ENCODE assay signal across 8 mouse cellular contexts in the genomic region with DNA sequence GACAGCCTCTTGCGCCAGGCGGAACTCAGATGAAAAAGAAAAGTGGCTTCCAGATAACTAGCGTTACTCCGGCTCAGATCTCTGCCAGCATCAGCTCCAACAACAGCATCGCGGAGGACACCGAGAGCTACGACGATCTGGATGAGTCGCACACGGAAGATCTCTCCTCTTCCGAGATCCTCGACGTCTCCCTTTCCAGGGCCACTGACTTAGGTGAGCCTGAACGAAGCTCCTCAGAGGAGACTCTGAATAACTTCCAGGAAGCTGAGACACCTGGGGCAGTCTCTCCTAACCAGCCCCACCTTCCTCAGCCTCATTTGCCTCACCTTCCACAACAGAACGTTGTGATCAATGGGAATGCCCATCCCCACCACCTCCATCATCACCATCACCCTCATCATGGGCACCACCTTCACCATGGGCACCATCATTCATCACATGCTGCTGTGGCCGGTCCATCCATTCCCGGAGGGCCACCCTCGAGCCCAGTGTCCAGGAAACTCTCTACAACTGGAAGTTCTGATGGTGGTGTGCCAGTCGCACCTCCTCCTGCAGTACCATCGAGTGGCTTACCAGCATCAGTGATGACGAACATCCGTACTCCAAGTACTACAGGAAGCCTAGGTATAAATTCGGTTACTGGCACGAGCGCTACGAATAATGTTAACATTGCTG. TPM values are rescaled to one million over a fixed set of nuclear protein-coding genes. Genes with fewer than 3 reads are reported as not detected.
DNase-seq lines count a peak whose midpoint lies in the region; ATAC-seq and TF ChIP-seq lines count a peak whose summit lies in the region.

No protein-coding gene starts in this region.

- H3K4me1 ChIP-seq in erythroblast, embryonic 14.5 days (ENCODE audit: control insufficient read depth), result peaks cover 15% of the 10 kb centered on the region
- peaks cover 13% of the 10 kb centered on the region for H3K4me1 ChIP-seq in thymus, adult 2 months (replicated peaks; ENCODE audit: control insufficient read depth, insufficient read depth, low read length)
- peaks cover 26% of the 10 kb centered on the region for H3K4me1 ChIP-seq in liver, embryonic 11.5 days (replicated peaks; ENCODE audit: control insufficient read depth, insufficient read depth, low read length)
- peaks cover 8% of the 10 kb centered on the region; the same call in 1 of the 2 replicates for H3K4me1 ChIP-seq in stomach, postnatal 0 days (replicated peaks; ENCODE audit: control insufficient read depth, insufficient read depth)

- no peak for TF ChIP-seq CTCF in thymus, adult 2 months (IDR thresholded peaks at IDR 0.05; ENCODE audit: borderline replicate concordance, control insufficient read depth, extremely low read depth, insufficient read depth, low read length, poor library complexity)
- peak; percentile 33; the same call in 1 of the 2 replicates for TF ChIP-seq CTCF in stomach, postnatal 0 days (IDR thresholded peaks at IDR 0.05; ENCODE audit: low read depth)

- peaks cover 3% of the 10 kb centered on the region; the same call in 1 of the 2 replicates for H3K9me3 ChIP-seq in erythroblast, embryonic 14.5 days (ENCODE audit: control insufficient read depth, low read length)
- H3K9me3 ChIP-seq in liver, embryonic 11.5 days (ENCODE audit: control insufficient read depth, low read length), result no peaks in the 10 kb centered on the region
- no peaks in the 10 kb centered on the region for H3K9me3 ChIP-seq in stomach, postnatal 0 days (ENCODE audit: control insufficient read depth, low read length)

- peak overlapping the region; percentile 60 for H3K4me3 ChIP-seq in erythroblast, embryonic 14.5 days (replicated peaks)
- H3K4me3 ChIP-seq in thymus, adult 2 months (ENCODE audit: control insufficient read depth, insufficient read depth, low read length), result peak overlapping the region; percentile 51
- peak overlapping the region; percentile 86 for H3K4me3 ChIP-seq in liver, embryonic 11.5 days (ENCODE audit: low read depth, low read length)
- peak overlapping the region; percentile 86 for H3K4me3 ChIP-seq in stomach, postnatal 0 days (ENCODE audit: low read depth, low read length)

- H3K9ac ChIP-seq in liver, embryonic 11.5 days (ENCODE audit: low read depth, low read length), result peak overlapping the region; percentile 89
- peak overlapping the region; percentile 90 for H3K9ac ChIP-seq in stomach, postnatal 0 days (ENCODE audit: low read length)

- H3K36me3 ChIP-seq in erythroblast, embryonic 14.5 days (ENCODE audit: control insufficient read depth), result no peaks in the 10 kb centered on the region
- no peaks in the 10 kb centered on the region for H3K36me3 ChIP-seq in thymus, adult 2 months (ENCODE audit: control insufficient read depth, insufficient read depth, low read length)
- H3K36me3 ChIP-seq in liver, embryonic 11.5 days (ENCODE audit: control insufficient read depth, insufficient read depth, low read length), result peaks cover 15% of the 10 kb centered on the region; the same call in 1 of the 2 replicates
- H3K36me3 ChIP-seq in stomach, postnatal 0 days (ENCODE audit: control insufficient read depth, insufficient read depth, low read length), result no peaks in the 10 kb centered on the region

- ATAC-seq in erythroblast, adult 5-6 weeks (replicated peaks; ENCODE audit: low FRiP score, poor library complexity, severe bottlenecking), result no peak
- no peak for ATAC-seq in liver, embryonic 11.5 days (replicated peaks; ENCODE audit: low FRiP score)
- no peak for ATAC-seq in stomach, postnatal 0 days (ENCODE audit: low FRiP score, low TSS enrichment)

- DNase-seq in thymus, adult 2 months, result no peak
- DNase-seq in thymus, postnatal 36 days, result no peak
- no peak for DNase-seq in liver, embryonic 11.5 days (ENCODE audit: low spot score)
- no peak for DNase-seq in stomach, postnatal 0 days (ENCODE audit: low spot score)
- no peak for DNase-seq in B cell, adult 2 months
- DNase-seq in gastrocnemius, postnatal 36 days, result no peak

- H3K4me2 ChIP-seq in liver, embryonic 11.5 days, result peak overlapping the region; percentile 93
- H3K4me2 ChIP-seq in stomach, postnatal 0 days (replicated peaks; ENCODE audit: low read depth), result peak overlapping the region; percentile 86

- WGBS in thymus, adult 2 months, result 74% methylated on average over 27 of the region's 27 CpGs
- 63% methylated on average over 27 of the region's 27 CpGs for WGBS in liver, embryonic 11.5 days
- WGBS in stomach, postnatal 0 days, result 44% methylated on average over 27 of the region's 27 CpGs

- no peak for TF ChIP-seq EP300 in stomach, postnatal 0 days (optimal IDR thresholded peaks at IDR 0.05)

- peaks cover 57% of the 10 kb centered on the region for H3K27me3 ChIP-seq in erythroblast, embryonic 14.5 days (ENCODE audit: control insufficient read depth)
- no peaks in the 10 kb centered on the region for H3K27me3 ChIP-seq in thymus, adult 2 months (ENCODE audit: control insufficient read depth, insufficient read depth, low read length)
- H3K27me3 ChIP-seq in liver, embryonic 11.5 days (replicated peaks; ENCODE audit: control insufficient read depth, insufficient read depth, low read length), result 0 out of 2 replicates have a peak, but pooled peaks cover 2% of the 10 kb centered on the region
- H3K27me3 ChIP-seq in stomach, postnatal 0 days (ENCODE audit: control insufficient read depth, insufficient read depth, low read length), result no peaks in the 10 kb centered on the region

- no peak for TF ChIP-seq POLR2A in thymus, adult 2 months (IDR thresholded peaks at IDR 0.05; ENCODE audit: control insufficient read depth, extremely low read depth, insufficient read depth, low read length, poor library complexity)

- no peak overlapping the region for H3K27ac ChIP-seq in thymus, adult 2 months (ENCODE audit: control insufficient read depth, insufficient read depth, low read length)
- no peak overlapping the region for H3K27ac ChIP-seq in liver, embryonic 11.5 days (ENCODE audit: low read depth, low read length)
- peak overlapping the region; percentile 98 for H3K27ac ChIP-seq in stomach, postnatal 0 days (replicated peaks)

- intact Hi-C loops in gastrocnemius, postnatal 36 days (cut with DNase I), result loop anchor here (5.0 kb wide), 1 partner anchor 104 kb away; no protein-coding TSS in a partner anchor

RNA-seq across cellular contexts. Expression of a gene that starts 1.7 kb away (rescaled TPM):
- polyA plus RNA-seq in erythroblast, embryonic 14.5 days (2012), result 17.1 and 20.4 TPM in 2 replicates
- total RNA-seq in erythroblast, adult 5-6 weeks (2015; ENCODE audit: low replicate concordance), result 18.4 and 18.6 TPM in 2 replicates
- 14.4 and 21.5 TPM in 2 replicates for total RNA-seq in erythroblast, adult 5-6 weeks (2017; ENCODE audit: low replicate concordance)
- polyA plus RNA-seq in thymus, adult 2 months (2012; rRNA removed), result 126 and 142 TPM in 2 replicates
- 296 TPM in 2 replicates for polyA plus RNA-seq in liver, embryonic 11.5 days (2014; fragmentation: Nextera tagmentation; extraction: Ambion mirVana)
- 310 and 313 TPM in 2 replicates for polyA plus RNA-seq in stomach, postnatal 0 days (2015; fragmentation: Nextera tagmentation; extraction: Ambion mirVana)
- total RNA-seq in gastrocnemius, postnatal 36 days (2021), result 10 to 100 TPM; 91.9 to 99.3 TPM
